In genomic region chr14:26066574-26067324, GRCm38 (mm10) we compare ENCODE assay signal across 11 mouse cellular contexts. TPM values are rescaled to one million over a fixed set of nuclear protein-coding genes. Genes with fewer than 3 reads are reported as not detected.
DNase-seq lines count a peak whose midpoint lies in the region; ATAC-seq and TF ChIP-seq lines count a peak whose summit lies in the region.
"Not testable (repeated sequence)": the region's sequence is repeated elsewhere in the genome, so short reads cannot be mapped to it uniquely, and the experiment has no call there.
"Had no signal": no experiment of that assay in that cellular context is flagged by ENCODE, and none has a peak within 500 bp of the region (broad histone marks: within the 10 kb centered on the region; RNA-seq: fewer than 3 reads in every experiment).

No protein-coding gene starts in this region.

- not testable (repeated sequence) for H3K27me3 ChIP-seq in embryonic facial prominence, embryonic 14.5 days (replicated peaks; ENCODE audit: control insufficient read depth, insufficient read depth, low read length); forebrain, postnatal 0 days (ENCODE audit: insufficient read depth, low read length); hindbrain, embryonic 14.5 days (ENCODE audit: control insufficient read depth, insufficient read depth, low read length); kidney, embryonic 15.5 days; liver, embryonic 15.5 days; midbrain, embryonic 11.5 days (ENCODE audit: control insufficient read depth, insufficient read depth, low read length); neural tube, embryonic 14.5 days (ENCODE audit: control insufficient read depth, insufficient read depth, low read length)

- not testable (repeated sequence) for TF ChIP-seq CTCF in forebrain, postnatal 0 days (IDR thresholded peaks at IDR 0.05; ENCODE audit: low read depth)

- peak; percentile 94 for ATAC-seq in embryonic facial prominence, embryonic 14.5 days (ENCODE audit: low read depth)
- peak; percentile 94 for ATAC-seq in forebrain, postnatal 0 days
- peak; percentile 92 for ATAC-seq in hindbrain, embryonic 14.5 days (ENCODE audit: low FRiP score)
- peak; percentile 78 for ATAC-seq in kidney, embryonic 15.5 days (replicated peaks; ENCODE audit: low FRiP score)
- ATAC-seq in liver, embryonic 15.5 days (ENCODE audit: insufficient read depth): peak; percentile 68
- peak; percentile 75 for ATAC-seq in midbrain, embryonic 11.5 days (ENCODE audit: low FRiP score)
- ATAC-seq in neural tube, embryonic 14.5 days (ENCODE audit: low read depth): peak; percentile 95

- not testable (repeated sequence) for H3K27ac ChIP-seq in embryonic facial prominence, embryonic 14.5 days (replicated peaks; ENCODE audit: low read depth, low read length); forebrain, postnatal 0 days (ENCODE audit: low read depth, low read length); hindbrain, embryonic 14.5 days; kidney, embryonic 15.5 days; liver, embryonic 15.5 days (replicated peaks); midbrain, embryonic 11.5 days (ENCODE audit: low read depth, low read length); neural tube, embryonic 14.5 days (ENCODE audit: low read depth, low read length)

- H3K4me3 ChIP-seq in embryonic facial prominence, embryonic 14.5 days (ENCODE audit: low read depth, low read length); forebrain, postnatal 0 days (ENCODE audit: low read depth, low read length); hindbrain, embryonic 14.5 days (replicated peaks; ENCODE audit: low read length); kidney, embryonic 15.5 days (replicated peaks); liver, embryonic 15.5 days (replicated peaks); midbrain, embryonic 11.5 days (ENCODE audit: low read depth, low read length); neural tube, embryonic 14.5 days (ENCODE audit: low read depth, low read length): not testable (repeated sequence)

- not testable (repeated sequence) for DNase-seq in embryonic facial prominence, embryonic 14.5 days (ENCODE audit: low spot score); forebrain, postnatal 0 days; hindbrain, embryonic 14.5 days (ENCODE audit: low spot score); midbrain, embryonic 11.5 days (ENCODE audit: low spot score, missing footprints)

- not testable (repeated sequence) for H3K36me3 ChIP-seq in embryonic facial prominence, embryonic 14.5 days (ENCODE audit: control insufficient read depth, insufficient read depth, low read length); forebrain, postnatal 0 days (ENCODE audit: insufficient read depth); hindbrain, embryonic 14.5 days (replicated peaks; ENCODE audit: control insufficient read depth, insufficient read depth); kidney, embryonic 15.5 days; liver, embryonic 15.5 days (replicated peaks); midbrain, embryonic 11.5 days (ENCODE audit: control insufficient read depth, insufficient read depth, low read length); neural tube, embryonic 14.5 days (ENCODE audit: control insufficient read depth, insufficient read depth, low read length)

- H3K4me2 ChIP-seq in embryonic facial prominence, embryonic 14.5 days (ENCODE audit: low read depth, low read length); forebrain, postnatal 0 days (ENCODE audit: low read depth); hindbrain, embryonic 14.5 days (replicated peaks); kidney, embryonic 15.5 days; liver, embryonic 15.5 days; midbrain, embryonic 11.5 days; neural tube, embryonic 14.5 days (ENCODE audit: low read depth, low read length): not testable (repeated sequence)

- not testable (repeated sequence) for H3K4me1 ChIP-seq in embryonic facial prominence, embryonic 14.5 days (ENCODE audit: control insufficient read depth, insufficient read depth, low read length); forebrain, postnatal 0 days (ENCODE audit: insufficient read depth); hindbrain, embryonic 14.5 days (replicated peaks; ENCODE audit: control insufficient read depth, insufficient read depth, low read length); kidney, embryonic 15.5 days; liver, embryonic 15.5 days (replicated peaks); midbrain, embryonic 11.5 days (ENCODE audit: control insufficient read depth, insufficient read depth, low read length); neural tube, embryonic 14.5 days (ENCODE audit: control insufficient read depth, insufficient read depth, low read length)

- H3K9ac ChIP-seq in embryonic facial prominence, embryonic 14.5 days (ENCODE audit: low read depth, low read length); forebrain, postnatal 0 days; hindbrain, embryonic 14.5 days; kidney, embryonic 15.5 days; liver, embryonic 15.5 days; midbrain, embryonic 11.5 days (ENCODE audit: low read length); neural tube, embryonic 14.5 days (replicated peaks; ENCODE audit: low read depth, low read length): not testable (repeated sequence)

- not testable (repeated sequence) for H3K9me3 ChIP-seq in embryonic facial prominence, embryonic 14.5 days (ENCODE audit: control insufficient read depth, low read length); forebrain, postnatal 0 days (ENCODE audit: low read length); hindbrain, embryonic 14.5 days (ENCODE audit: control insufficient read depth, low read length); kidney, embryonic 15.5 days (replicated peaks); liver, embryonic 15.5 days (replicated peaks); midbrain, embryonic 11.5 days (ENCODE audit: control insufficient read depth, low read length); neural tube, embryonic 14.5 days (ENCODE audit: control insufficient read depth, low read length)

- no CpG with 5 or more reads among the region's 44 CpGs for WGBS in embryonic facial prominence, embryonic 14.5 days
- WGBS in forebrain, postnatal 0 days: no CpG with 5 or more reads among the region's 44 CpGs
- no CpG with 5 or more reads among the region's 44 CpGs for WGBS in hindbrain, embryonic 14.5 days
- no CpG with 5 or more reads among the region's 44 CpGs for WGBS in kidney, embryonic 15.5 days
- no CpG with 5 or more reads among the region's 44 CpGs for WGBS in liver, embryonic 15.5 days (ENCODE audit: insufficient replicate concordance)
- no CpG with 5 or more reads among the region's 44 CpGs for WGBS in midbrain, embryonic 11.5 days
- no CpG with 5 or more reads among the region's 44 CpGs for WGBS in neural tube, embryonic 14.5 days

RNA-seq across cellular contexts. Expression of gene Tmem254c, which starts 0.4 kb away (rescaled TPM):
- 29.2 and 41.3 TPM in 2 replicates for polyA plus RNA-seq in embryonic facial prominence, embryonic 14.5 days (2014; fragmentation: Nextera tagmentation; extraction: Ambion mirVana)
- 24.2 and 40.0 TPM in 2 replicates for total RNA-seq in forebrain, postnatal 0 days (2014; rRNA removed)
- polyA plus RNA-seq in forebrain, postnatal 0 days (2015; fragmentation: Nextera tagmentation; extraction: Ambion mirVana): 36.2 and 40.9 TPM in 2 replicates
- 27.7 and 30.4 TPM in 2 replicates for polyA plus RNA-seq in hindbrain, embryonic 14.5 days (2014; fragmentation: Nextera tagmentation; extraction: Ambion mirVana)
- polyA plus RNA-seq in kidney, embryonic 15.5 days (2015; fragmentation: Nextera tagmentation; extraction: Ambion mirVana): 30.3 and 33.2 TPM in 2 replicates
- 10.4 and 11.3 TPM in 2 replicates for polyA plus RNA-seq in liver, embryonic 15.5 days (2015; fragmentation: Nextera tagmentation; extraction: Ambion mirVana)
- polyA plus RNA-seq in midbrain, embryonic 11.5 days (2014; fragmentation: Nextera tagmentation; extraction: Ambion mirVana): 15.7 and 24.3 TPM in 2 replicates
- polyA plus RNA-seq in neural tube, embryonic 14.5 days (2014; fragmentation: Nextera tagmentation; extraction: Ambion mirVana): 17.4 and 22.3 TPM in 2 replicates

RNA-seq across cellular contexts. Expression of gene Cphx2, which starts 14.6 kb away (rescaled TPM):
- not detected in 2 replicates for polyA plus RNA-seq in embryonic facial prominence, embryonic 14.5 days (2014; fragmentation: Nextera tagmentation; extraction: Ambion mirVana)
- total RNA-seq in forebrain, postnatal 0 days (2014; rRNA removed): not detected in 2 replicates
- polyA plus RNA-seq in forebrain, postnatal 0 days (2015; fragmentation: Nextera tagmentation; extraction: Ambion mirVana): not detected in 2 replicates
- polyA plus RNA-seq in hindbrain, embryonic 14.5 days (2014; fragmentation: Nextera tagmentation; extraction: Ambion mirVana): not detected in 2 replicates
- not detected in 2 replicates for polyA plus RNA-seq in kidney, embryonic 15.5 days (2015; fragmentation: Nextera tagmentation; extraction: Ambion mirVana)
- polyA plus RNA-seq in liver, embryonic 15.5 days (2015; fragmentation: Nextera tagmentation; extraction: Ambion mirVana): not detected in 2 replicates
- not detected in 2 replicates for polyA plus RNA-seq in midbrain, embryonic 11.5 days (2014; fragmentation: Nextera tagmentation; extraction: Ambion mirVana)
- not detected in 2 replicates for polyA plus RNA-seq in neural tube, embryonic 14.5 days (2014; fragmentation: Nextera tagmentation; extraction: Ambion mirVana)
- polyA plus RNA-seq: gonadal fat pad, adult 2 months; heart, embryonic 15.5 days; limb, embryonic 10.5 days; myocyte had no signal

RNA-seq across cellular contexts. Expression of gene Cphx3, which starts 15.3 kb away (rescaled TPM):
- not detected in 2 replicates for polyA plus RNA-seq in embryonic facial prominence, embryonic 14.5 days (2014; fragmentation: Nextera tagmentation; extraction: Ambion mirVana)
- not detected in 2 replicates for total RNA-seq in forebrain, postnatal 0 days (2014; rRNA removed)
- not detected in 2 replicates for polyA plus RNA-seq in forebrain, postnatal 0 days (2015; fragmentation: Nextera tagmentation; extraction: Ambion mirVana)
- not detected in 2 replicates for polyA plus RNA-seq in hindbrain, embryonic 14.5 days (2014; fragmentation: Nextera tagmentation; extraction: Ambion mirVana)
- 0.12 TPM in 1 of 2 replicates, not detected in the other for polyA plus RNA-seq in kidney, embryonic 15.5 days (2015; fragmentation: Nextera tagmentation; extraction: Ambion mirVana)
- polyA plus RNA-seq in liver, embryonic 15.5 days (2015; fragmentation: Nextera tagmentation; extraction: Ambion mirVana): 0.05 TPM in 1 of 2 replicates, not detected in the other
- polyA plus RNA-seq in midbrain, embryonic 11.5 days (2014; fragmentation: Nextera tagmentation; extraction: Ambion mirVana): not detected in 2 replicates
- not detected in 2 replicates for polyA plus RNA-seq in neural tube, embryonic 14.5 days (2014; fragmentation: Nextera tagmentation; extraction: Ambion mirVana)
- polyA plus RNA-seq: gonadal fat pad, adult 2 months; heart, embryonic 15.5 days; limb, embryonic 10.5 days had no signal

RNA-seq across cellular contexts. Expression of gene Gm9780, which starts 24.2 kb away (rescaled TPM):
- polyA plus RNA-seq in embryonic facial prominence, embryonic 14.5 days (2014; fragmentation: Nextera tagmentation; extraction: Ambion mirVana): 38.6 and 48.4 TPM in 2 replicates
- total RNA-seq in forebrain, postnatal 0 days (2014; rRNA removed): 25.4 and 30.7 TPM in 2 replicates
- polyA plus RNA-seq in forebrain, postnatal 0 days (2015; fragmentation: Nextera tagmentation; extraction: Ambion mirVana): 13.3 and 16.3 TPM in 2 replicates
- 5.2 and 8.5 TPM in 2 replicates for polyA plus RNA-seq in hindbrain, embryonic 14.5 days (2014; fragmentation: Nextera tagmentation; extraction: Ambion mirVana)
- 22.3 and 36.1 TPM in 2 replicates for polyA plus RNA-seq in kidney, embryonic 15.5 days (2015; fragmentation: Nextera tagmentation; extraction: Ambion mirVana)
- 3.4 and 4.0 TPM in 2 replicates for polyA plus RNA-seq in liver, embryonic 15.5 days (2015; fragmentation: Nextera tagmentation; extraction: Ambion mirVana)
- polyA plus RNA-seq in midbrain, embryonic 11.5 days (2014; fragmentation: Nextera tagmentation; extraction: Ambion mirVana): 1.1 and 3.7 TPM in 2 replicates
- polyA plus RNA-seq in neural tube, embryonic 14.5 days (2014; fragmentation: Nextera tagmentation; extraction: Ambion mirVana): 2.0 and 8.7 TPM in 2 replicates
- polyA plus RNA-seq: limb, embryonic 10.5 days had no signal

RNA-seq across cellular contexts. Expression of gene Duxbl2, which starts 51.4 kb away (rescaled TPM):
- polyA plus RNA-seq in embryonic facial prominence, embryonic 14.5 days (2014; fragmentation: Nextera tagmentation; extraction: Ambion mirVana): 0.17 TPM in 1 of 2 replicates, not detected in the other
- 0.67 and 3.8 TPM in 2 replicates for total RNA-seq in forebrain, postnatal 0 days (2014; rRNA removed)
- 1.9 TPM in 1 of 2 replicates, not detected in the other for polyA plus RNA-seq in forebrain, postnatal 0 days (2015; fragmentation: Nextera tagmentation; extraction: Ambion mirVana)
- polyA plus RNA-seq in hindbrain, embryonic 14.5 days (2014; fragmentation: Nextera tagmentation; extraction: Ambion mirVana): 1.6 and 2.0 TPM in 2 replicates
- polyA plus RNA-seq in kidney, embryonic 15.5 days (2015; fragmentation: Nextera tagmentation; extraction: Ambion mirVana): not detected in 2 replicates
- polyA plus RNA-seq in liver, embryonic 15.5 days (2015; fragmentation: Nextera tagmentation; extraction: Ambion mirVana): 0.15 TPM in 1 of 2 replicates, not detected in the other
- 2.8 TPM in 1 of 2 replicates, not detected in the other for polyA plus RNA-seq in midbrain, embryonic 11.5 days (2014; fragmentation: Nextera tagmentation; extraction: Ambion mirVana)
- polyA plus RNA-seq in neural tube, embryonic 14.5 days (2014; fragmentation: Nextera tagmentation; extraction: Ambion mirVana): 2.6 TPM in 1 of 2 replicates, not detected in the other
- polyA plus RNA-seq: limb, embryonic 10.5 days had no signal
